Mouse (Mus musculus): ENCODE data around the gene Btbd35f1.
"Not testable (repeated sequence)": the region's sequence is repeated elsewhere in the genome, so short reads cannot be mapped to it uniquely, and the experiment has no call there.

The Btbd35f1 gene

GRCm38 (mm10) chrX:32559755-32560154, at the start of gene Btbd35f1:
Btbd35f1 (plus strand) TSS chrX:32560055.
- not testable (repeated sequence) for DNase-seq

DNA sequence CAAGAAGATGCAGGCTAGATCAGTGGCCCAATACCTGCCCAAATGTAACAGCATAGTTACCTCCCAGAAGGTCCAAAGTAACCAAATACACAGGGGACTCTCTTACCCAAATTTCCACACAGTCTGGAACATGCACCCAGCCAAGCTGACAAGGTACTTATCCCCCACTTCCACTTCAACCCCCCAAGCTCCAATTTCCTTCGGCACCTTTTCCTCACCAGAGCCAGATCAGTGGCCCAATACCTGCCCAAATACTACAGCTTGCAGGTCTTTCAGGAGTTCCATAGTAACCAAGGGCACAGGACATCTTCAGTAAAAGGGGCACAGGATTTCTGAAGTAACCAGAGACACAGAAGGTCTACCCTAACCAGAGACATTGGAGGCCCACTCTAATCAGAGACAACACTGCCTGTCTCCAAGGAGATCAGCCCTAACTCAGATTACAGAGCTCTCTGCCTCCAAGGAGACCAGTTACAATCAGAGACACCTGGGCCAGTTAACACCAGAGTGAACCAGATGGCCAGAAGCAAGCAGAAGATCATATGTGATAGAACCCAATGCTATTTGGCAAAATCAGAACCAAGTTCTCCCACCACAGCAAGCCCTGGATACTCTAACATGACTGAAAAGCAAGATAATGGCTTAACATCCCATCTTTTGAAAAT, 31.2 kb downstream of the Btbd35f1 start:
- DNase-seq: not testable (repeated sequence)

DNA sequence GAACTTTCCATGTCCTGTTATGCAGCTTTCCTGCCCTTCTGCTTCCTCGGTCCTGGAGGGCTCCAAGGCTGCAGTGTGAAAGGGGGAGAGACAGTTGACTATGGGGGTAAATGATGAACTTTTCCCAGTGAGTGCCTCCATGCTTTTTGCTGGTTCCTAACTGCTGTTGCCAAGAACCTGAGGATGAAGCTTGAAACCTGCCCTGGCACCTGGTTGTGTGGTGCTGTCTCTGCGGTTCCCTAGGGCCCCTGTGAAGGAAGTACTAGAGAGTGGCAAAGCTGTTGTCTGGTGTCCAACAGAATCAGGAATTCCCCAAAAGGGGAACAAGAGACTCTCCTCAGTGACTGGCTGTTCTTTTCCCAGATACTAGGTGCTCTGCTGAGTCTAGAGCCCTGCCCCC, 41.2 kb downstream of the Btbd35f1 start:
- DNase-seq: not testable (repeated sequence)

DNA sequence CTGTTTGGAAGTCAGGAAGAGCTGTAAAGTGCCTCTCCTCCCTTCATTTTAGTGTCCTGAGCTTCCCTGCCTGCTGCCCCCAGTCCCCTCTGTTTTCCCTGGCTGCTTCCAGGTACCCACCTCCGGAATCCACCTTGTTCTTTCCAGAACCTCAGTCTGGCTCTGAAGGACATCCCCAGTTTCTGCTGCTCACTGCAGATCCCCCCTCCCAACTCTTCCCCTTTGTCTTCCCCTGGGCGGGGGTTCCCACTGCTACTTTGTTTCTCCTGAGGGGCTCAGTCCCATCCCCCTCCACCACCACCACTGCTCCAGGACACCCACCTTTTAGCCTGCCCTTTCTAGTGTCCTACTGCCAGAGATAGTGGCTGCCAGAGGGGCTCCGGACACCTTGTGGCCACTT, 41.6 kb downstream of the Btbd35f1 start:
- DNase-seq: not testable (repeated sequence)

Measured in kidney, adult 8-10 months (tissue).